Mouse (Mus musculus): ENCODE data around the gene Gm10283.
"Not testable (repeated sequence)": the region's sequence is repeated elsewhere in the genome, so short reads cannot be mapped to it uniquely, and the experiment has no call there.

Gm10283 gene

GRCm38 (mm10) chr8:60503098-60503497 lies at the start of gene Gm10283:
Gene Gm10283, minus strand, starts transcription at chr8:60503198.
- no peak for DNase-seq (ENCODE audit: low spot score)

- DNase-seq (ENCODE audit: low spot score), result no peak
Observed at GRCm38 (mm10) chr8:60534945-60535344, 31.9 kb upstream of the Gm10283 start.

- no peak for DNase-seq (ENCODE audit: low spot score)
Observed at GRCm38 (mm10) chr8:60518286-60518685, 15.3 kb upstream of the Gm10283 start.

GRCm38 (mm10) chr8:60505653-60506521 lies 2.9 kb upstream of the Gm10283 start, which contains the start of gene Aadat:
Gene Aadat, plus strand, starts transcription at chr8:60505932.
- peak; percentile 40 for DNase-seq (ENCODE audit: low spot score)

- not testable (repeated sequence) for DNase-seq (ENCODE audit: low spot score)
Observed at GRCm38 (mm10) chr8:60495046-60495445, 8.0 kb downstream of the Gm10283 start.

- DNase-seq (ENCODE audit: low spot score), result no peak
Observed at GRCm38 (mm10) chr8:60494606-60495005, 8.4 kb downstream of the Gm10283 start.

- no peak for DNase-seq (ENCODE audit: low spot score)
Observed at GRCm38 (mm10) chr8:60492471-60492870, 10.5 kb downstream of the Gm10283 start.

GRCm38 (mm10) chr8:60491871-60492270 lies 11.1 kb downstream of the Gm10283 start:
- no peak for DNase-seq (ENCODE audit: low spot score)

- no peak for DNase-seq (ENCODE audit: low spot score)
Observed at GRCm38 (mm10) chr8:60490147-60490546, 12.9 kb downstream of the Gm10283 start.

GRCm38 (mm10) chr8:60466686-60467335 lies 36.2 kb downstream of the Gm10283 start:
- DNase-seq (ENCODE audit: low spot score), result peak; percentile 8

- no peak for DNase-seq (ENCODE audit: low spot score)
Observed at GRCm38 (mm10) chr8:60449296-60449695, 53.7 kb downstream of the Gm10283 start.

GRCm38 (mm10) chr8:60444989-60445388 lies 58.0 kb downstream of the Gm10283 start:
- DNase-seq (ENCODE audit: low spot score), result no peak

- no peak for DNase-seq (ENCODE audit: low spot score)
Observed at GRCm38 (mm10) chr8:60438557-60438956, 64.4 kb downstream of the Gm10283 start.

- DNase-seq (ENCODE audit: low spot score), result no peak
Observed at GRCm38 (mm10) chr8:60436872-60437271, 66.1 kb downstream of the Gm10283 start.

- DNase-seq (ENCODE audit: low spot score), result no peak
Observed at GRCm38 (mm10) chr8:60432649-60433048, 70.3 kb downstream of the Gm10283 start.

GRCm38 (mm10) chr8:60406358-60406757 lies 96.6 kb downstream of the Gm10283 start:
- DNase-seq (ENCODE audit: low spot score), result no peak

GRCm38 (mm10) chr8:60404994-60405548 lies 97.9 kb downstream of the Gm10283 start:
- no peak for DNase-seq (ENCODE audit: low spot score)

- DNase-seq (ENCODE audit: low spot score), result no peak
Observed at GRCm38 (mm10) chr8:60393675-60394074, 109.3 kb downstream of the Gm10283 start.

- no peak for DNase-seq (ENCODE audit: low spot score)
Observed at GRCm38 (mm10) chr8:60386589-60386988, 116.4 kb downstream of the Gm10283 start.
